Mouse (Mus musculus) olfactory bulb, adult 2 months (tissue): Measurements from ENCODE around the gene Pogk. TPM values are rescaled to one million over a fixed set of nuclear protein-coding genes. Genes with fewer than 3 reads are reported as not detected.

ENCODE experiments used
- H3K27ac ChIP-seq: fragments of 200-500 bp; 2 replicates; pipeline ENCODE4 v1.5.1; 2012; ENCODE audit warnings: low read depth, low read length; ENCODE audit not compliant: insufficient read depth
- H3K4me1 ChIP-seq: fragments of 200-500 bp; 2 replicates; pipeline ENCODE4 v1.6.1; 2012; ENCODE audit warnings: low read length; ENCODE audit not compliant: control insufficient read depth, insufficient read depth
- H3K4me3 ChIP-seq: fragments of 200-500 bp; 2 replicates; pipeline ENCODE4 v1.5.1; 2012; ENCODE audit warnings: mild to moderate bottlenecking, low read depth, low read length, moderate library complexity; ENCODE audit not compliant: insufficient read depth
- CTCF ChIP-seq: fragments of 200-500 bp; IDR thresholded peaks from 2 replicates; pipeline ENCODE4 v1.5.1; 2012; ENCODE audit warnings: low read depth, mild to moderate bottlenecking, low read length, moderate library complexity; ENCODE audit not compliant: insufficient read depth
- POLR2A ChIP-seq: fragments of 200-500 bp; IDR thresholded peaks from 2 replicates; pipeline ENCODE4 v1.6.1; 2012; ENCODE audit warnings: mild to moderate bottlenecking, low read depth, low read length, moderate library complexity; ENCODE audit not compliant: insufficient read depth
- WGBS: fragments of 180-500 bp; shearing (Covaris S2); methylation state at CpG from one replicate; pipeline ENCODE4 v1.1.7; 2018; 5-methylcytosine and 5-hydroxymethylcytosine counted together
- polyA plus RNA-seq: library from polyadenylated mRNA; stranded (reverse); fragments of >200 nt; gene quantifications from 2 replicates; pipeline ENCODE4 v1.2.4, GENCODE M21; 2012; ENCODE audit warnings: low replicate concordance; ENCODE audit not compliant: missing spikeins, insufficient read depth, insufficient read length

Pogk gene
- polyA plus RNA-seq, 1 experiment, result 198 TPM

GRCm38 (mm10) chr1:166382626-166383025, 27.0 kb downstream of the Pogk start:
- 77% methylated on average over 4 of the region's 4 CpGs for WGBS
- H3K27ac ChIP-seq, result no peak overlapping the region

GRCm38 (mm10) chr1:166381821-166382220, 27.8 kb downstream of the Pogk start:
- 53% methylated on average over 5 of the region's 5 CpGs for WGBS
- Histone ChIP-seq H3K27ac (no peak overlapping the region), H3K4me3 (no peak overlapping the region), H3K4me1 (peaks cover 14% of the 10 kb centered on the region; the same call in 1 of the 2 replicates)
- TF ChIP-seq CTCF, result no peak
- no peak for TF ChIP-seq POLR2A

More at GRCm38 (mm10) chr1:166382626-166383025, 27.0 kb downstream of the Pogk start:
- H3K4me3 ChIP-seq, result no peak overlapping the region
- H3K4me1 ChIP-seq, result peaks cover 14% of the 10 kb centered on the region; the same call in 1 of the 2 replicates
- TF ChIP-seq CTCF, result no peak

- Histone ChIP-seq H3K27ac (no peak overlapping the region), H3K4me1 (peaks cover 14% of the 10 kb centered on the region; the same call in 1 of the 2 replicates), H3K4me3 (no peak overlapping the region)
- WGBS, result 75% methylated on average over 10 of the region's 10 CpGs
- no peak for TF ChIP-seq CTCF
- no peak for TF ChIP-seq POLR2A
These were observed 28.3 kb downstream of the Pogk start for GRCm38 (mm10) chr1:166381336-166381735.

GRCm38 (mm10) chr1:166379630-166380231, 29.9 kb downstream of the Pogk start:
- H3K4me1 ChIP-seq, result peaks cover 6% of the 10 kb centered on the region; the same call in 1 of the 2 replicates
- under 1% methylated on average over 41 of the region's 41 CpGs for WGBS
- TF ChIP-seq CTCF, result no peak
- TF ChIP-seq POLR2A, result no peak
- peak overlapping the region; percentile 77 for H3K27ac ChIP-seq
- H3K4me3 ChIP-seq, result peak overlapping the region; percentile 70

GRCm38 (mm10) chr1:166379013-166379629, 30.5 kb downstream of the Pogk start, which contains the start of gene Tada1:
TSS of gene Tada1 (plus strand) at chr1:166379097.
- peaks cover 6% of the 10 kb centered on the region; the same call in 1 of the 2 replicates for H3K4me1 ChIP-seq
- H3K4me3 ChIP-seq, result peak within 1 kb of the TSS; percentile 70
- peak within 1 kb of the TSS; percentile 77 for H3K27ac ChIP-seq
- TF ChIP-seq CTCF (no peak), POLR2A (peak; percentile 61; the same call in 1 of the 2 replicates)
- WGBS, result under 1% methylated on average over 80 of the region's 81 CpGs

GRCm38 (mm10) chr1:166378431-166379012, 31.1 kb downstream of the Pogk start:
- TF ChIP-seq POLR2A (no peak), CTCF (no peak)
- Histone ChIP-seq H3K4me1 (peaks cover 6% of the 10 kb centered on the region; the same call in 1 of the 2 replicates), H3K4me3 (peak overlapping the region; percentile 48), H3K27ac (0 out of 2 replicates have a peak overlapping the region, but pooled peaks have one; percentile 21)
- 3% methylated on average over 21 of the region's 21 CpGs for WGBS

GRCm38 (mm10) chr1:166377171-166377570, 32.5 kb downstream of the Pogk start:
- TF ChIP-seq POLR2A, result no peak
- no peak for TF ChIP-seq CTCF
- Histone ChIP-seq H3K4me1 (peaks cover 4% of the 10 kb centered on the region; the same call in 1 of the 2 replicates), H3K27ac (no peak overlapping the region), H3K4me3 (no peak overlapping the region)
- WGBS, result 92% methylated on average over 6 of the region's 6 CpGs

GRCm38 (mm10) chr1:166363122-166363521, 46.5 kb downstream of the Pogk start:
- no peak for TF ChIP-seq POLR2A
- TF ChIP-seq CTCF, result no peak
- H3K27ac ChIP-seq, result no peak overlapping the region
- H3K4me3 ChIP-seq, result no peak overlapping the region

DNA sequence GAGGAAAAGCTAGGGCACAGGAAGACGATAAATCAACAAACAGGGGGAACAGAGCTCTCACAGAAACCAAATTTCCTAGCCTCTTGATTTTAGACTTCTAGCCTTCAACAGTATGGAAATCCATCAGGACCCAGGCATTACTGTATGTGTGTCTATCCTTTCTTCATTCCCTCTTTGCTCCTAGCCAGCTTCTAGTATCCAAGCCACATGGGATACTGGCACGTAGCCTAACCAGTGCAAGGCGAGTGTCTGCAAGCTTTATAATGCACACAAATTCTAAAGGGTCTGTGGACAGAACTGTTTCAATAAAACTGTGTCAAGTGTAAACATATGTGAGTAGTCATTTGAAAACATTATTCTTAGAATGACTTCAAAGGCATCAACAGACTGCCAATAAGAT, 47.0 kb downstream of the Pogk start:
- 83% methylated on average over 3 of the region's 3 CpGs for WGBS

More at GRCm38 (mm10) chr1:166363122-166363521, 46.5 kb downstream of the Pogk start:
- H3K4me1 ChIP-seq, result 0 out of 2 replicates have a peak, but pooled peaks cover 2% of the 10 kb centered on the region

More for the DNA sequence above, 47.0 kb downstream of the Pogk start:
- Histone ChIP-seq H3K4me3 (no peak overlapping the region), H3K27ac (no peak overlapping the region), H3K4me1 (0 out of 2 replicates have a peak, but pooled peaks cover 2% of the 10 kb centered on the region)
- TF ChIP-seq POLR2A (no peak), CTCF (no peak)
